Mouse (Mus musculus): ENCODE data around the gene Trmt13. TPM values are rescaled to one million over a fixed set of nuclear protein-coding genes. Genes with fewer than 3 reads are reported as not detected.

Trmt13 gene
- polyA plus RNA-seq, 1 experiment from 2014 or later, result 30.7 TPM

DNA sequence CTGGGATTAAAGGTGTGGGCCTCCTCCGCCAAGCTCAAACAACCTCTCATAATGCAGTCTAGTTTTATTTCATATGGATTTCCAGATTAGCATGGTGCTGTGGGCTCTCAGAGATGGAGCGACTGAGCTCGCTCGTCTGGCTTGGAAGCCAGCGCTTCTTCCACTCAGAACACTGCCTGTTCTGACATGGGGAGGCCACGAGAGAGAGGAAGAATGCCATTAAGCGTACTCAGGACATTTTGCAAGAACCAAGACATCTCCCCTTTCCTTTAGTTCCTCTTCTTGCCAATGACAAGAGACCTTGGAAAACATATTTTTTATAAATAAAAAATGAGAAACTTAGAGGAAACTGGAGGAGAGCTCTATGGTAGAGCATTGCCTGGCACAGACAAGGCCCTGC is 34.4 kb upstream of the Trmt13 start:
- H3K4me1 ChIP-seq, result peaks cover 9% of the 10 kb centered on the region; the same call in 1 of the 2 replicates
- H3K27me3 ChIP-seq, result no peaks in the 10 kb centered on the region
- H3K9me3 ChIP-seq (replicated peaks), result no peaks in the 10 kb centered on the region
- H3K27ac ChIP-seq, result no peak overlapping the region
- H3K4me3 ChIP-seq, result no peak overlapping the region
- peaks cover 36% of the 10 kb centered on the region for H3K36me3 ChIP-seq (ENCODE audit: poor library complexity, severe bottlenecking)
- no peak overlapping the region for H3K4me2 ChIP-seq
- whole genome bisulfite sequencing, result 95% methylated on average over 7 of the region's 7 CpGs
- ATAC-seq, result no peak
- no peak overlapping the region for H3K9ac ChIP-seq

DNA sequence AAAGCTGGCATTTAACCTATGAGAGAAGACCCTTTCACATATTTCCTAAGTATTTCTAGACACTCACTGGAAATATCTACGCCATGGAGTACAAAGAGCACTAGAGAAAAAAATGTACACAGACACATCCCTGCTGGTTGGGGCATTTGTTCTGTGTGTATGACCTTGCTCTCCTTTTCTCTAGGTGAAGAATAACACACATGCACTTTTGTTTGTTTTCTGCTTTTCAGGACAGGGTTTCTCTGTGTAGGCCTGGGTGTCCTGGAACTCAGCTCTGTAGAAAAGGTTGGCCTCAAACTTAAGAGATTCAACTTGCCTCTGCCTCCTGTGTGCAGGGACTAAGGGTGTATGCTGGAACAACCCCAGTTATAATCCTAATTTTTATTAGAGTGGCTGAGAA is 32.0 kb upstream of the Trmt13 start:
- H3K4me3 ChIP-seq, result no peak overlapping the region
- no peaks in the 10 kb centered on the region for H3K4me1 ChIP-seq
- no peak overlapping the region for H3K27ac ChIP-seq
- no peaks in the 10 kb centered on the region for H3K9me3 ChIP-seq (replicated peaks)
- peaks cover 55% of the 10 kb centered on the region for H3K36me3 ChIP-seq (ENCODE audit: poor library complexity, severe bottlenecking)
- no peak overlapping the region for H3K4me2 ChIP-seq
- no peaks in the 10 kb centered on the region for H3K27me3 ChIP-seq
- no peak for ATAC-seq
- no peak overlapping the region for H3K9ac ChIP-seq
- 93% methylated on average over 1 of the region's 1 CpGs for WGBS

DNA sequence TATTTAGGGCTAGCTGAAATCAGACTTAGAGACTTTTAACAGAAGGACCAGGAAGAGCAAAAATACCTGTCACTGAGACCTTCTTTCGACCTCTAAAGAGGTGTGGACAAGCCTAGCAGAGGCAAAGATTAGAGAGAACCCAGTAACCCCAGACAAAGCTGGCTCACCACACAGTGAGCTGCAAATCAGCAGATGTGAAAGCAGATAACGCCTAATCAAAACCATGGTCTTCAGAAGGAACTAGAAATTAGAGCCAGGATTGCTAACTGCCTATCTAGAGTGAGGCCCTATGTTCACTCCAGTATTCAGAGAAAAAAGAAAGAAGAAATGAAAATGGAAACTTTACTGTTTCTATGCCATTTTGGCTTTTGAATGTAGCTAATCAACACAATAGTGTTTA is 28.0 kb upstream of the Trmt13 start:
- Histone ChIP-seq H3K9ac (no peak overlapping the region), H3K27ac (no peak overlapping the region), H3K4me2 (no peak overlapping the region), H3K27me3 (no peaks in the 10 kb centered on the region), H3K9me3 (replicated peaks) (no peaks in the 10 kb centered on the region), H3K36me3 (ENCODE audit: poor library complexity, severe bottlenecking) (peaks cover 79% of the 10 kb centered on the region), H3K4me3 (no peak overlapping the region), H3K4me1 (no peaks in the 10 kb centered on the region)
- ATAC-seq, result no peak
- WGBS, result 95% methylated on average over 2 of the region's 2 CpGs

DNA sequence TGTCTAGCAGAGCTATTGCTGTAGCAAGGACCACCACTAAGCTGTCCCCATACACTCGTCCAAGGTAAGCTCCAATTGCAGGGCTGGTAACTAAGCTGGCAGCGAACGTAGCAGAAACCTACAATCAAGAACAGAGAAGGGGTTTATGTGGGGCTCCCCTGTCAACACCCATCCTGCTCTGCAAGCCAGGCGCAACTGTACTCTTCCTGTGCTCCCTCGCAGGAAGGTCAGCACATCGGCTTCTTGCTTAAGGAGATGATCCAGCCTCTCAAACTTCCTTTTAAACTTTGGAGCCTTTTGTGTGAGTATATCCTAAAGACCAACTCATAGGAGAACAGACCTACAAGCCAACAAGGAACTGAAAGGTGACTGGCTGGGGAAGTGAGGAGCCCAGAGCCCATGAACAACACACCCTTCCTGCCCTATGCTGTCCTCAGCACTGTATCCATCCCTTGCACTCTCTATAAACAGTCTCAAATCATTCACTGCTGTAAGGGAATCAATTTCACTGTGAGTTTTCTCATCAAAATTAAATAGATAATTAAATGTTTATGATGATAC is 27.5 kb upstream of the Trmt13 start:
- WGBS, result 94% methylated on average over 6 of the region's 6 CpGs
- ATAC-seq, result no peak
- H3K4me3 ChIP-seq, result no peak overlapping the region
- no peak overlapping the region for H3K9ac ChIP-seq
- H3K36me3 ChIP-seq (ENCODE audit: poor library complexity, severe bottlenecking), result peaks cover 78% of the 10 kb centered on the region
- no peaks in the 10 kb centered on the region for H3K27me3 ChIP-seq
- H3K4me1 ChIP-seq, result no peaks in the 10 kb centered on the region
- no peaks in the 10 kb centered on the region for H3K9me3 ChIP-seq (replicated peaks)
- no peak overlapping the region for H3K4me2 ChIP-seq
- no peak overlapping the region for H3K27ac ChIP-seq

DNA sequence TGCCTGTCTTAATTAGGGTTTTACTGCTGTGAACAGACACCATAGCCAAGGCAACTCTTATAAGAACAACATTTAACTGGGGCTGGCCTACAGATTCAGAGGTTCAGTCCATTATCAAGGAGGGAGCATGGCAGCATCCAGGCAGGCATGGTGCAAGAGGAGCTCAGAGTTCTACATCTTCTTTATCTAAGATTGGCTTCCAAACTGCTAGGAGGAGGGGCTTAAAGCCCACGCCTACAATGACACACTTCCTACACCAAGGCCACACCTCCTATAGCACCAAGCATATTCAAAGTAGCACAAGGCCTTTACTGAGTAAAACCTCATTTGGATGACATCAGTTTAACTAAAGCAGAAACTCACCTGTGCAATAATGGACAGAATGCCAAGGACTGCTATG is 25.6 kb upstream of the Trmt13 start:
- Histone ChIP-seq H3K4me1 (no peaks in the 10 kb centered on the region), H3K27ac (no peak overlapping the region), H3K9ac (no peak overlapping the region), H3K4me2 (no peak overlapping the region), H3K4me3 (no peak overlapping the region), H3K9me3 (replicated peaks) (no peaks in the 10 kb centered on the region), H3K36me3 (ENCODE audit: poor library complexity, severe bottlenecking) (peaks cover 81% of the 10 kb centered on the region), H3K27me3 (no peaks in the 10 kb centered on the region)
- WGBS, result 82% methylated on average over 1 of the region's 1 CpGs
- ATAC-seq, result no peak

- no peaks in the 10 kb centered on the region for H3K9me3 ChIP-seq (replicated peaks)
- ATAC-seq, result no peak
- H3K9ac ChIP-seq, result no peak overlapping the region
- no peaks in the 10 kb centered on the region for H3K27me3 ChIP-seq
- no peak overlapping the region for H3K4me3 ChIP-seq
- no peak overlapping the region for H3K27ac ChIP-seq
- no peaks in the 10 kb centered on the region for H3K4me1 ChIP-seq
- H3K36me3 ChIP-seq (ENCODE audit: poor library complexity, severe bottlenecking), result peaks cover 85% of the 10 kb centered on the region
- H3K4me2 ChIP-seq, result no peak overlapping the region
- WGBS, result 96% methylated on average over 7 of the region's 7 CpGs
These were observed 24.2 kb upstream of the Trmt13 start for GRCm38 (mm10) chr3:116638572-116638971.

- 87% methylated on average over 9 of the region's 9 CpGs for WGBS
- H3K9ac ChIP-seq, result no peak overlapping the region
- H3K27me3 ChIP-seq, result no peaks in the 10 kb centered on the region
- H3K4me3 ChIP-seq, result no peak overlapping the region
- H3K36me3 ChIP-seq (ENCODE audit: poor library complexity, severe bottlenecking), result peaks cover 81% of the 10 kb centered on the region
- H3K4me1 ChIP-seq, result no peaks in the 10 kb centered on the region
- ATAC-seq, result no peak
- no peak overlapping the region for H3K4me2 ChIP-seq
- no peaks in the 10 kb centered on the region for H3K9me3 ChIP-seq (replicated peaks)
- no peak overlapping the region for H3K27ac ChIP-seq
These were observed 23.5 kb upstream of the Trmt13 start for GRCm38 (mm10) chr3:116637693-116638476.

GRCm38 (mm10) chr3:116635799-116636198 is 21.4 kb upstream of the Trmt13 start:
- no peaks in the 10 kb centered on the region for H3K27me3 ChIP-seq
- H3K9ac ChIP-seq, result no peak overlapping the region
- H3K4me3 ChIP-seq, result no peak overlapping the region
- WGBS, result 68% methylated on average over 5 of the region's 5 CpGs
- H3K9me3 ChIP-seq (replicated peaks), result no peaks in the 10 kb centered on the region
- no peak overlapping the region for H3K4me2 ChIP-seq
- no peak overlapping the region for H3K27ac ChIP-seq
- H3K36me3 ChIP-seq (ENCODE audit: poor library complexity, severe bottlenecking), result peaks cover 78% of the 10 kb centered on the region
- ATAC-seq, result no peak
- no peaks in the 10 kb centered on the region for H3K4me1 ChIP-seq

GRCm38 (mm10) chr3:116634853-116635252 is 20.5 kb upstream of the Trmt13 start:
- no peak for ATAC-seq
- WGBS, result 96% methylated on average over 8 of the region's 8 CpGs
- Histone ChIP-seq H3K4me3 (no peak overlapping the region), H3K36me3 (ENCODE audit: poor library complexity, severe bottlenecking) (peaks cover 76% of the 10 kb centered on the region), H3K27me3 (no peaks in the 10 kb centered on the region), H3K27ac (no peak overlapping the region), H3K9ac (no peak overlapping the region), H3K9me3 (replicated peaks) (no peaks in the 10 kb centered on the region), H3K4me2 (no peak overlapping the region), H3K4me1 (no peaks in the 10 kb centered on the region)

- Histone ChIP-seq H3K4me3 (no peak overlapping the region), H3K27me3 (no peaks in the 10 kb centered on the region), H3K36me3 (ENCODE audit: poor library complexity, severe bottlenecking) (peaks cover 68% of the 10 kb centered on the region), H3K9me3 (replicated peaks) (no peaks in the 10 kb centered on the region), H3K4me1 (no peaks in the 10 kb centered on the region), H3K27ac (no peak overlapping the region), H3K9ac (no peak overlapping the region), H3K4me2 (no peak overlapping the region)
- ATAC-seq, result no peak
- WGBS, result 83% methylated on average over 3 of the region's 3 CpGs
These were observed 19.7 kb upstream of the Trmt13 start for GRCm38 (mm10) chr3:116634091-116634490.

- no peak overlapping the region for H3K4me2 ChIP-seq
- H3K27ac ChIP-seq, result no peak overlapping the region
- no peaks in the 10 kb centered on the region for H3K4me1 ChIP-seq
- no peaks in the 10 kb centered on the region for H3K9me3 ChIP-seq (replicated peaks)
- H3K36me3 ChIP-seq (ENCODE audit: poor library complexity, severe bottlenecking), result peaks cover 60% of the 10 kb centered on the region
- no peaks in the 10 kb centered on the region for H3K27me3 ChIP-seq
- no peak overlapping the region for H3K9ac ChIP-seq
- 92% methylated on average over 3 of the region's 3 CpGs for WGBS
- H3K4me3 ChIP-seq, result no peak overlapping the region
- ATAC-seq, result no peak
These were observed 18.6 kb upstream of the Trmt13 start for GRCm38 (mm10) chr3:116632971-116633370.

- no peak overlapping the region for H3K4me3 ChIP-seq
- no peaks in the 10 kb centered on the region for H3K9me3 ChIP-seq (replicated peaks)
- no peaks in the 10 kb centered on the region for H3K4me1 ChIP-seq
- no peak overlapping the region for H3K4me2 ChIP-seq
- no peak overlapping the region for H3K27ac ChIP-seq
- WGBS, result 53% methylated on average over 1 of the region's 1 CpGs
- no peak for ATAC-seq
- H3K27me3 ChIP-seq, result no peaks in the 10 kb centered on the region
- H3K36me3 ChIP-seq (ENCODE audit: poor library complexity, severe bottlenecking), result peaks cover 61% of the 10 kb centered on the region
- no peak overlapping the region for H3K9ac ChIP-seq
These were observed 17.1 kb upstream of the Trmt13 start for GRCm38 (mm10) chr3:116631459-116631858.

DNA sequence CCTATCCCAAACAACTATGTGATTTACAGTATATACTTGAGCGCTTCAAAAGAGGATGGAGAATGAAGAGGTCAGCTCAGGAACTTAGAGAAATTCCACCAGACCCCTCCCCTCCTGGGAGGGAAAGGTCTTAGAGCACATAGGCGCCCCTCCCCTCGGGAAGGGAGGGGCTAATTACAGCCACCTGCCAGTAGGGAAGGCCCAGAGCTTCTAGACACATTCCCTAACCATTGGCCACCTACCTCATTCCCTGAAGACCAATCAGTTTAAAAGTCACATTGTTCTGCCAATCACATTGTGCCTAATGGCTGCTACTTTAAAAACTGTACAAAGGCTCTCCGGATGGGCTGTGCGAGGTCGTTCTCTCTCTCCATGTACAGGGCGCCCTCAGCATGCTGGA is 8.3 kb upstream of the Trmt13 start:
- no peak for ATAC-seq
- 92% methylated on average over 7 of the region's 7 CpGs for WGBS
- H3K9ac ChIP-seq, result no peak overlapping the region

More for the DNA sequence above, 8.3 kb upstream of the Trmt13 start:
- Histone ChIP-seq H3K9me3 (replicated peaks) (no peaks in the 10 kb centered on the region), H3K4me2 (no peak overlapping the region), H3K36me3 (ENCODE audit: poor library complexity, severe bottlenecking) (peaks cover 49% of the 10 kb centered on the region), H3K27ac (no peak overlapping the region), H3K4me3 (no peak overlapping the region), H3K27me3 (no peaks in the 10 kb centered on the region), H3K4me1 (no peaks in the 10 kb centered on the region)
